Mouse (Mus musculus): ENCODE measurements around the gene Stim2. TPM values are rescaled to one million over a fixed set of nuclear protein-coding genes. Genes with fewer than 3 reads are reported as not detected.
A peak's percentile ranks its signal among the peaks of the same experiment; 100 is the strongest.

Gene Stim2
- total RNA-seq, 2 experiments from 2014 or later, result 48.5 to 50.2 TPM

DNA sequence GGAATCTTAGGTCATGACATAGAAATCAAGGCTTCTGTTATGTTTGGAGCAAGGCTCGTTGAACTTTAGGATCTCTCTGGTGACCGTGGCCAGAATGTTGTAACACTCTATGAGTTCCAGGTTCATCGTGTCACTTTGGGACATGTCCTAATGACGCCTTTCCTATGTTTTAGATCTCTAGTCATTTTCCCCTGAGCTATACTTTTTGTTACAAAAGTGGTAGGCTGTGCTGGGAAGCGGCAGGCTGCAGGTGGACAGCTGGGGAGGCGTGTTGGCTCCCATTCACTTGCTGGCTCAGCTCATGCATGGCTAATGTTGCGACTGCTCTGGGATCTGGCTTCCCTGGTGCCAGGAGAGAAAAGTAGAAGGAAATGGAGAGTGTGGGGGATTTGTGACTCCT lies 5.7 kb upstream of the Stim2 start:
- DNase-seq, result peak; percentile 79
- intact Hi-C loops (cut with DNase I), result no loop called here

DNA sequence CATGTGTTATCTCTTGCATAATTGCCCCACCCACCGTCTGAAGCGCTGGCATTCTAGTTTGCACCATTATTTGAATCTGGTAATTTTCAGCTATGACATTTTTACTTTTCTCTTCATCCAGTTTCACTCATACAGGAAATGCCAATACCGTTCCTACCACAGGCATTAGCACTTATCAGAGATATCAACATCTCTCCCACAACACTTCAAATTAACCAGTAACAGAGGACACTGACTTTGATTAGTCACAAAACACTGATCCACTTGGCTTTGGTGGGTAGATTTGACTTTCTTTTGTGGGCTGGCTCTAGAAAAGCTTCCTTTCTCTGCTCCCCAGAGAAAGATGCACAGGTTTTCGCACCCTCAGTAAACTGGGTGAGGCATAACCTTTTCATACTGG lies 3.7 kb upstream of the Stim2 start:
- DNase-seq, result no peak
- intact Hi-C loops (cut with DNase I), result no loop called here

DNA sequence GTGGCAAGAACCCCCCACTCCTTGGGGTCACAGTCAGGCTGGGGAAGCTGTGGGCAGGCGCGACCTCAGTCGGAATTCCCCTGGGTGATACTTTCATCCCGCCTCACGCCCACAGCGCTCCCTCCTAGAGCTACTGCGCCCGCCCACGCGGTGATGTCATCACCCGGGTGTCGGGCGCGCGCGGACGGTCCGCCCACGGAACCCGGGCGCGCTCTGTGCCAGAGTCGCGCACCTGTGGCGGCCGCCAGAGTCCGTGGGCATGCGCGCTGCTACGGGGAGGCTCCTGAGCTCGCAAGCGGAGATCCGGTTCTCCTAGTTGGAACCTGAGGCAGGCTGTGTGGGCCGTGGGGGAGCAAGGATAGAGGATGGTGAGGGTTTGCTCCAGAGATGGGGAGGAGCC lies 3.0 kb upstream of the Stim2 start:
- DNase-seq, result peak; percentile 70
- intact Hi-C loops (cut with DNase I), result no loop called here

DNA sequence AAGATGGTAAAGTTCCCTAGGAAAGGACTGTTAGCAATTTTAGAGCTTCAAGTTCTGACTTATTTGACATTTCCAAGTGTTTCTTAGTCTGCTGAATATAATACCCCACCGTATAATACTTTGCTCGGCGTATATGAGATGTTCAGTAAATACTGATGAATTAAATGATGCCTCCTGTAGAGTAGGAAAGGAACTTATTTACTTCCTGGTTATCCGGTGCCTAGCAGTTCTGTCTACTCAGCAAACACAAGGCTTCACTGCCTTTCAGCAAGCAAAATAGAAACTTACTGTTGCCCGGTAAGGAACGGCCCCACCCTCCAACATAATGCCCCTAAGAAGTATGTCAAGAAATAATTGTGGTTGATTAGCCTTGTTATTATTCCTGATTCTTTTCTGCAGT lies 1.5 kb upstream of the Stim2 start:
- DNase-seq, result no peak
- intact Hi-C loops (cut with DNase I), result no loop called here

DNA sequence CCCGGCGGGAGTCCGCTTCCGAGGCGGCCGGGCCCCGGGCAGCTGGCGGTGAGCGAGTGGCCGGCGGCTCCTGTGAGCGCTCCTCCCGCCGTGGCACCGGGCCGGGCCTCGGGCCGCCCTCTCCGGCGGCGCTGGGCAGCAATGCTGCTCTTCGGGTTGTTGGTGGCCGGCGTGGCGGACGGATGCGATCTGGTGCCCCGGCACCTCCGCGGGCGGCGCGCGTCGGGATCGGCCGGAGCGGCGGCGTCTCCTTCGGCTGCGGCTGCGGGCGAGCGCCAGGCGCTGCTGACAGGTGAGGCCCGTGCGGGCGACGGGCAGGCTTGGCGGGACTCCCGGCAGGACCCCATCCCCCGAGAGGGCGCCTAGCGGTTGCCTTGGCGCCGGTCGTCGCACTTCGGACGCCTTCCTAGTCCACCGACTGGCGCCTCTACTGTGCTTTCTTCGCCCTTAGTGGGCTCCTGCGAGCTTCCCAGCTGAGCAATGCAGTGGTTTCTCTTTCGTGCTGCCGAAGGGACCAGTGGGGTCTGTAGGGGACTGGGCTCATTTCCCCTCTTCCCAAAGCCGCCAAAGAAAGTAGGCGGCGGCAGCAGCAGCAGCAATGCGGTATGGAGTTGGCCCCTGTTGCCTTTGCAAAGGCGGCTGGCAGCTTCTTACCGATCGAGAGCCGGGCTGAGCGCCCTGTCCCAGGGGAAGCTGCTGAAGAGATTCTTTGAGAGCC lies 603 bp downstream of the Stim2 start:
- peak; percentile 71 for DNase-seq
- intact Hi-C loops (cut with DNase I), result no loop called here

DNA sequence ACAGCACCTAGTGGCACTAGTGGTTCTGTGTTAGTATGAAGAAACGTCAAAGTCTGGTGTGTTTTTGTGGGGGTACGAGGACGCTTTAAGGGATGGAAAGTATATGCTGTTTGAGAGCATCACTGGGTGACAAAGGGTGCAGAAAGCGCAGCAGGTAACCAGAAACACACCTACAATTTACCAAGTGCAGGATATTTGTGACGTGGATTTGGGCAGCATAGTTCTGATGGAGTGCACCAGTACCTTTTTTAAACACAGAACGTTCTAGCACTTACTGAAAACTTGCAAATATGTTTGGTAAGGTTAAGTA lies 1.1 kb downstream of the Stim2 start:
- no peak for DNase-seq
- intact Hi-C loops (cut with DNase I), result no loop called here

DNA sequence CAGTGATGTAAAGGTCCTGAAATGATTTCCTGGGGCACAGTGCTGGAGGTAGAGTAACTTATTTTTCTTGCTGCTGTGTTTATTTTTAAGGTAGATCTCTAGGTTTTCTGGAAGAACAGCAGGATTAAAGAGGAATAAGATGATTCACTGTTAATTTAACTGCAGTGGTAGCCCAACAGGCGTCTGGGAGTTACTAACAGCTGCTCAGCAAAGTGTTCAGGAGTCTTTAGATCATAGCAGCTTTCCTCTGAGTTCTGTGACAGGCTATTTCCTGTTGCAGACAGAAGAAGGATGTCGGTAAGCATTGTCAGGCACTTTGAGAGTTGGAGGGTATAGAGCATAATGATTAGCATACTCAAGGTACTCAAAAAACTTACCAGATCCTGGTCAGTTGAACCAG lies 1.5 kb downstream of the Stim2 start:
- DNase-seq, result no peak
- intact Hi-C loops (cut with DNase I), result loop anchor here (10.0 kb wide), 1 partner anchor 95 kb away; no protein-coding TSS in a partner anchor

DNA sequence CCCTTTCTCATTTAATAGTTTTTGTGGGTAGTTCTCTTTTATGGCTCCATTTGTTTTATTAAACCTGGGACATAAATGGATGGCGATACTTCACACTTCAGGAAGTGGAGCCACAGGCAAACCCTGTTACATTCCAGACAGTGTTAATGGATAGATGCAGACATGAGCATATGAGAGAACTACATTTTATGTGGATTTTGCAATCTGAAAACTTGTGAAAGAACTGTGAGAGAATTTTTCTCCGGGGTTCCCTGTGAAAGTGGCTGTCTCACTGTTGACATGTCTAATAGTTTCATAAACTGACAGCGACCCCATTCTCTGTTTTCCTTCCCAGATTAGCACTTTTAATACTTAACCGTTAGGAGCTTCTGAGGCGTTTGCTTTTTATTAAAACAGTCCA lies 2.7 kb downstream of the Stim2 start:
- DNase-seq, result no peak
- intact Hi-C loops (cut with DNase I), result loop anchor here (10.0 kb wide), 1 partner anchor 94 kb away; no protein-coding TSS in a partner anchor

DNA sequence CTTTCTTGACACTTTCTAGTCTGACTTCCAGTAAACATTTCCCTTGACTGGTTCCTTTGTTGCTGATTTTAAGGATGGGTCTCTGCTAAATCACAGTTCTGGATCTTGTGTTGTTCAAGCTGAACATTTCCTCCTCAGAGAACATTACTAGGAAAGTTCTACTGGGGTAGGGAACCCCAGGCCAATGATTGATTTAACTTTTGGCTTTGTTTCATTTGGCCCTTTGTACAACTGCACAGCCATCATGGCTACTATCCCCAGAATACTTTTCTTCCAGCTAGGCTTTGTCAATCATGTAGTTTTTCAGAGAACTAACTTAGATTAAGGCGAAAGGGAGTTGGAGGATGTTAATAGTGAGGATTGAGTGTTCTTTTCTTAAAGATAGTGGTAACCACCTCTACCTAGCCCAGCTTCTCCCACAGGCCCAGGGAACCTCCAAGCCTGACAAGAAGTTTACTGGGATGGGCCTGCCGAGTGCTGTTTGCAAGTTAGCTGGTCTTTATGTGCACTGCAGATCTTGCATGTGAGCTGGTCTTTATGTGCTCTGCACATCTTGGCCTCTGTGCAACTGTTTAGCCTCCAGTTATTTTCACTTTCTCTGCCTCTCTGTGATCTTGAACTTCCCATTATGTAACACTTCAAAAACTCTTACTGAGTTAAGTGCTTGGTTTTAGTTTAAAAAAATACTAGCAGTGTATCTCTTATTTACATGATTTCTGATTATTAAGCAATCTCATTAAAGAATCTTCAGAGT lies 7.0 kb downstream of the Stim2 start:
- intact Hi-C loops (cut with DNase I), result loop anchor here (10.0 kb wide), 1 partner anchor 90 kb away; no protein-coding TSS in a partner anchor

DNA sequence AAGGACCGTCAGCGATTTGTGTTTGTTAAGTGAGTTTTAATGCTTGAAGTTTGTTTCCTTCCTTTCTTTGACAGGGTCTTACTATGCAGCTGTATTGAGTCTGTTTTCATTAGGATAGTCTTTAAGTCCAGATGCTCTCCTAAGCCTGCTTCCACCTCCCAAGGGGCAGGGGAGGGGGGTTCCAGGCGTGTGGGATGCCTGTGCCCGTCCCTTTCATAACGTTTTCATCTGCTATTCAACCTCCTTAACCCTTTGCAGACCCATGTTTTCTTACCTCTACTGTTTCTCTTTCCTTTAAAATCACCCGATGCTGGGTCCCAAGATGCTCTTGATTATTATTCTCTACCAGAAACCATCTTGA lies 7.5 kb downstream of the Stim2 start:
- intact Hi-C loops (cut with DNase I), result loop anchor here (10.0 kb wide), 1 partner anchor 89 kb away; no protein-coding TSS in a partner anchor
- DNase-seq, result no peak

More for the DNA sequence above, 7.0 kb downstream of the Stim2 start:
- DNase-seq, result no peak

DNA sequence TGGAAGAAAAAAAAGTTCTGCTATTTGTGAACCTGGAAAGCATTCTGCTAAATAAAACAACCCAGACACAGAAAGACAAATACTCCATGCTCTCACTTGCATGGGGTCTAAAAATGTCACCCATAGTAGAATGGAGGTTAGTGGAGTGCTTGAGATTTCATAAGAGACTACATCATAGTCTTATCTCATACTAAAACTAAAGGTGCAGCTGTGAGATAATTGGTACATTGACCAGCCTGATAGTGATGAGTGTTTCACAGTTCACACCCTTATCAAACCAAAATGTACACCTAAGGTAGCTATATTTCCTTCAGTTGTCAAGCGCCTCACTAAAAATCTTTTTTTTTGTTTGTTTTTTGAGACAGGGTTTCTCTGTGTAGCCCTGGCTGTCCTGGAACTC lies 8.5 kb downstream of the Stim2 start:
- intact Hi-C loops (cut with DNase I), result loop anchor here (10.0 kb wide), 1 partner anchor 88 kb away; no protein-coding TSS in a partner anchor
- no peak for DNase-seq

DNA sequence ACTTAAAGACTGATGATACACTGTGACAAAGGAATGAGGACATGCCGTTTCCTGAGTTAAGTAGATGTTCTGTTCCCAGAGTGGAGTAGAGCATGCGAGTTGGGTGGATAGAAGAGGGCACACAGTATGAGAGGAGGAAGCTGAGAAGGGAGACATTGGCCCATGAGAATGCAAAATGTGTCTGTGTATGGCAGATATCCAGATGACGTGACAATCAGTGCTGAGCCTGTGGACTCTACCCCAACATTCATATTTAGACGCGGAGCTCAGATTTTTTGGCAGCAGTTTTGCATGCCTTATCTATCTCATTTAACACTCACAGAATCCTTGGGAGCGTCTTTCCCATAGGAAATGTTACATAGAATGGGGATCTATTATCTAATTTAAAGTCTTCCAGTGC lies 9.3 kb downstream of the Stim2 start:
- no peak for DNase-seq
- intact Hi-C loops (cut with DNase I), result loop anchor here (10.0 kb wide), 1 partner anchor 87 kb away; no protein-coding TSS in a partner anchor

DNA sequence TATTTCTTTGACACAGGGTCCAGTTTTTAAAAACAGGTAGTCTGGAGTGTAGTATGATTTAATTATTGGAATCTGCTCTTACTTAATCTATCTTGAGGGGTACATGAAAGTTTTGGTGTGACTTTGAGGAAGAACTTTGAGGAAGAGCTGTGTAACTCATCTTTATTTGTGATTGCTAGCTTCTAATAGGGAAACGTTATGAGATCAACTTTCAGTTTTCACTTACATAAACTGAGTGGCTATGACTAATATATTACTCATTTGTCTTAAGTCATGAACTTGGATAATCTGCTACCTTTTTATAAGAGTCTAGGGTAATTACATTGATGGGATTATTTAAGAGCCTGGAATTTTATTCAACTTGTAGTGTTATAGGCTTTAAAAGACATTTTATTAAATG lies 15.0 kb downstream of the Stim2 start:
- intact Hi-C loops (cut with DNase I), result no loop called here

DNA sequence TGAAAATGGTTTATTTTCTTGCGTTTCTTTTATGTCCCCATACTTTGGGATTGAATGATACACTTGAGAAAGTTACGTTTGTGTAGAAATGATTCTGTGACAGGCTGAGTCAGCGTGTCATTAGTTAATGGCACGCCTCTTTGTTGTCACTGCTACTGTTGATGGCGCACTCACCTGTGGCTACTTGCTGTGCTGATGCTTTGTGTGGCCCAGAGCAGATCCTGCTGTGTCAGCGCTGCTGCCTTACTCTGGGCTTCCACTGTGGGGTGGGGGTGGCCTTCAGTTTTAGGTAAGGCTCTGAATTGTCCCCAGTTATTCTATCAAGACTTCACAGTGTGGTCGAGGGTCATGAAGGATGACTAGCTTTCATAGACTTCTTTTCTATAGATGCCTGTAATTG lies 18.8 kb downstream of the Stim2 start:
- intact Hi-C loops (cut with DNase I), result no loop called here
- DNase-seq, result no peak

More for the DNA sequence above, 15.0 kb downstream of the Stim2 start:
- no peak for DNase-seq

DNA sequence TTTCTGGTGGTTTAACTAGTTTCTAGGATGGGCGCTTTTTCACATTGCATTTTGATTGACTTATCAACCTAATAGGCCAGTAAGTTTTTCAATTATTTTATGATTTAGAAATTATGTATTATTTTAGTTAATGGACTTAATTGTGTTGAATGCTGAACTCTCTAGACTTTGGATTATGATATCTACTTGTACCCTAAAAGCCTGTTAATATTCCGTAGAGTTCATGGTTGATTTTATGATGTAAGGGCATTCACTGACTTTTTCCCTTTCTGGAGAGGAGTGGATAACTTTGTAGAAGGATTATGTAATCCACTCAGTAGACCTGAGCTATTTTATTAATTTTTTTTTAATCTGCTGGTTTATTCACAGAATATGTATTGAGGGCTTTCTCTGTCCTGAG lies 20.6 kb downstream of the Stim2 start:
- intact Hi-C loops (cut with DNase I), result no loop called here
- no peak for DNase-seq

DNA sequence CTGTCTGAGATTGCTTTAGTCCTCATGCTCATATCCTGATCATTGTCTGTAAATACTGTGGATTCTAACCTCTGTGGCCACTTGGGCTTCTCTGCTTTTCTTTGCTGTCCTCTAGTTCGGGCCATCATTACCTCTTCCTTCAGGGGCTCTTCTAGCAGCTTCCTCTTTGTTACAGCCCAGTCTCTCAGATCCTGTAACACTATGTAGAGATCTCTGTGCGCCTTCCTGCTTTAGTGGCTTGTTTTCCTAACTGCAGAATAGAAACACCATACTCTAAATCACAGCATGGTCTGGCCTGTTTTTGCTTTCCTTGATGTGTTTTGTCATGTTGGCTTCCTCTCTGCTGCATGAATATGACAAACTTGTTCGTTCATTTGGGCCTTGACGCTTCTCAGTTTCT lies 21.2 kb downstream of the Stim2 start:
- no peak for DNase-seq
- intact Hi-C loops (cut with DNase I), result no loop called here

DNA sequence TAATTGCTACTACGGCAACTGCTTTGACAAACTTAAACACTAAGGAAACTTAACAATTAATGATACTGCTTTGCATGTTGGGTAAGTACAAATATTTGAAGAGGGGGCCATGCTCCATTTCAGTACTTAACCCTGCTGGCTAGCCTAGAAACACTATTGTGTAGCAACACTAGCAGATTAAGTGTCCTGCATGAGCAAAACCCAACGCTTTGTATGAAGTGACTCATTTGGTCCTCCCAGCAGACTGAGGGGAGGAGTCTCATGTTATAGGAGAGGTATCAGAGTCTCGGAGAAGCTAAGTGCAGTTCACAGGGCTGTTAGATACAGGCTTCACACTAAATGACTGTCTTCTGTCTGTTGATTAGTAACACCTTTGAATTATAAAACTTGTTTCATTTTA lies 26.3 kb downstream of the Stim2 start:
- no peak for DNase-seq
- intact Hi-C loops (cut with DNase I), result no loop called here

DNA sequence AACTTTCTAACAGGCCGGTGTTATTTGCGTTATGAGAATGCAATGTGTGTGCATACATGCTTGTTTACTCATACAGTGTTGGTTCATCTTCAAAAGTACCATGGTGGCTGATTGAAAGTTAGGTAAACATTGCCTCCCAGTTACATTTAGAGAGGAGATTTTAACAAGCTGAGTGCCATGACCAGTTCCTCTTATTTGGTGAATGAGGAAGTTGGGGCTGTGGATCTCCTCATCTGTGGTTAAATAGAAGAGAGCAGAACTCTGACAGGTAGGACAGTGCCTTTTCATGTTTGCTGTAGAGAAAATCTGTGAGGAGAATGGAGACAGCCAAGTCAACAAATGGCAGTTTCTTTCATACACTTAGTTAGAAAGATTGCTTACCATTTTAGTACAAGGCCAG lies 27.3 kb downstream of the Stim2 start:
- no peak for DNase-seq
- intact Hi-C loops (cut with DNase I), result no loop called here

DNA sequence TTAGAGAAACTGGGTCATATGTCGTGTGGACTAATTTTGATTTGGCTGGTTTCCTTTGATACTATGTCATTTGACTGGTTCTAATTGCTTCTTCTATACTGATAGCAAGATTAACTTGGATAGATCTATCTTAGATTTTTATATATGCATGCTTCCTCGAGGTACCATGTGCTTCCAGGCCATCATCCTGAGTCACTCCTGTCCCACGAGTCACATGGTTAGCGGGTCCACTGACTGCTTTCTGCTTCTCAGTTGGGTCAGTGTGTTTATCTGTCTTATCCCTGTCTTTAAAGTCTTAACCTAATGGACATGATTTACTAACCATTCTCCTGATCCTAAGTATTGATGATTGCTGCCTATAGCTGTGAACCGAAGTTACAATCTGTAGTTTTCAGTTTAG lies 34.9 kb downstream of the Stim2 start:
- intact Hi-C loops (cut with DNase I), result no loop called here
- no peak for DNase-seq

DNA sequence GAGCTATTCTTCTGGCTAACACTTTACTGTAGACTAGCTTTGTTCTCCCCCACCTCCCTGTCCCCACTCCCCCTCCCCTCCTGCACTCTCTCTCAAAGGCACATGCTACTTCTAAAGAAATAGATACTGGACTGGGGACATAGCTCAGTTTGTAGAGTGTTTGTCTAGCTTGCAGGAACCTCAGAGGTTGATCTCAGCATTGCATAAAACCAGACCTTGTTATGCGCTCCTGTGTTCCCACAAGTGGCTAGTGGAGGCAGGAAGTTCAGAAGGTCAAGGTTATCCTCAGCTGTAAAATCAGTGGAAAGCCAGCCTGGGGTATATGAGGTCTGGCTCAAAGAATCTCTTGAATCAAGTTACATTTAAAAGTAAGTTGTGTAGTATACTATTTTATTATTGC lies 36.4 kb downstream of the Stim2 start:
- no peak for DNase-seq
- intact Hi-C loops (cut with DNase I), result no loop called here

DNA sequence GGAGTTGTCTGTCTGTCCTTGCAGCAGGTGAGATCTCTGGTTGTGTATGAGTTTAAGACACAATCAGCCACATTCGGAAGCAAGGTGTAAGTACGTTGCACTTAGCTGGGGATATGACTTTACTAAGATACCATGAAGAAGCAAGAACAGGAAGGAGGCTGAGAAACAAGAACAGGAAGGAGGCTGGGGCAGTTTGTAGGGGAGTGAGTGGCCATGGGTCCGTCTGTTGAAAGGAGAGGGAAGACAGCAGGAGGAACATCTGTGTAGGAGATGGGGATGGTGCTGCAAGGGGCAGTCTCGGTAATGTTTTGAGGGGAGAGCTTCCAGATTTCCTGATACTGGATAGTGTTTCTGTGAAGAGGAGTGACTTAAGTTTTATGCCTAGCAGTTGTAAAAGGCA lies 40.3 kb downstream of the Stim2 start:
- no peak for DNase-seq
- intact Hi-C loops (cut with DNase I), result no loop called here

DNA sequence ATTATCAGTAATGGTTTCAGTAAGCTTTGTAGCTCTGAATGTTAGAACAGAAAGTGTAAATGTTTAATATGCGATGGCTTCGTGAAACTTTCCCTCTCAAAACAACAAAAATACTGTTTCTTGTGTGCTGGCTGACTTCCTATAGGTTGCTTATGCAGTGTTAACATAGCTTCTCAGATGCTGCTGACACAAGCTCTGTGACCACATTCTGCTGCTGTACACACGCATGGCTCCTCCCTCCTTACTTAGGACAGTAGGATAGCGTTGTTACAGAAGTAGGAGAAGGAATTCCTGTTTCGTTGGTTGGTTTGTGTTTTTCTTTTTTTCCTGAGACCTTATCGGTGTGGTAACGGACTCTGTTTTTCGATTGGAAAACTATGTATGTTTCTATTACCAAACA lies 42.2 kb downstream of the Stim2 start:
- intact Hi-C loops (cut with DNase I), result no loop called here
- no peak for DNase-seq

All from left cerebral cortex, postnatal 4 days (tissue).